Mouse (Mus musculus) activated CD4-positive, CD25-positive, alpha-beta regulatory T cell, adult 4 months (primary cell): Measurements from ENCODE around the gene Msrb2. TPM values are rescaled to one million over a fixed set of nuclear protein-coding genes. Genes with fewer than 3 reads are reported as not detected.
A peak's percentile ranks its signal among the peaks of the same experiment; 100 is the strongest.

ENCODE experiments used
- ATAC-seq: one replicate; pipeline ENCODE4 v1.8.0; 2017
- polyA plus RNA-seq, 2 experiments: library from polyadenylated mRNA; unstranded; fragments of 100-300 nt; shearing (Covaris generic); gene quantifications; one replicate each; pipeline ENCODE4 v1.2.1; 2017

The Msrb2 gene
- 10 to 100 TPM; 15.1 to 17.8 TPM for polyA plus RNA-seq

- ATAC-seq = peak; percentile 75
Observed at GRCm38 (mm10) chr2:19371390-19372158, at the start of gene Msrb2. Msrb2 (plus strand) TSS chr2:19371440.

GRCm38 (mm10) chr2:19322448-19322847 lies 48.8 kb upstream of the Msrb2 start:
- ATAC-seq = no peak

GRCm38 (mm10) chr2:19326376-19326775 lies 44.9 kb upstream of the Msrb2 start:
- ATAC-seq = no peak

DNA sequence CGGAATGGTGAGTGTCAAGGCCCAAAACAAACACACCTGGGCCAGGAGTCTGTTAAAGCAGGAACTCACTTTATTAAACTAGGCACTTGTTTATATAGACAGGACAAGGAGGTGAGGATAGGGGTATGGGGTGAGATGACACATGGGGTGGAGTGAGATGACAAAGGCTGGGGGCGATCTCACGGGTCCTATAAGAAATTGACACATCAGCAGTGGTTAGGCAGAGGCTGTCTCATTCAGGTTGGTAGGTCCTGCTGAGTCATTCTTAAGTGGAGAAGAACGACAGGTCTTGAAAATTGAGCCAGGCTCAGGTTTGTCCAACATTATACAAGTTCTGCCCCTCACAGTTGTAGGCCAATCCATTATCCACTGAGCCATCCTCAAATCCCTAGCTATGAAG lies 43.4 kb upstream of the Msrb2 start:
- ATAC-seq = no peak

- ATAC-seq = no peak
Observed at GRCm38 (mm10) chr2:19343901-19344635, 27.2 kb upstream of the Msrb2 start.

DNA sequence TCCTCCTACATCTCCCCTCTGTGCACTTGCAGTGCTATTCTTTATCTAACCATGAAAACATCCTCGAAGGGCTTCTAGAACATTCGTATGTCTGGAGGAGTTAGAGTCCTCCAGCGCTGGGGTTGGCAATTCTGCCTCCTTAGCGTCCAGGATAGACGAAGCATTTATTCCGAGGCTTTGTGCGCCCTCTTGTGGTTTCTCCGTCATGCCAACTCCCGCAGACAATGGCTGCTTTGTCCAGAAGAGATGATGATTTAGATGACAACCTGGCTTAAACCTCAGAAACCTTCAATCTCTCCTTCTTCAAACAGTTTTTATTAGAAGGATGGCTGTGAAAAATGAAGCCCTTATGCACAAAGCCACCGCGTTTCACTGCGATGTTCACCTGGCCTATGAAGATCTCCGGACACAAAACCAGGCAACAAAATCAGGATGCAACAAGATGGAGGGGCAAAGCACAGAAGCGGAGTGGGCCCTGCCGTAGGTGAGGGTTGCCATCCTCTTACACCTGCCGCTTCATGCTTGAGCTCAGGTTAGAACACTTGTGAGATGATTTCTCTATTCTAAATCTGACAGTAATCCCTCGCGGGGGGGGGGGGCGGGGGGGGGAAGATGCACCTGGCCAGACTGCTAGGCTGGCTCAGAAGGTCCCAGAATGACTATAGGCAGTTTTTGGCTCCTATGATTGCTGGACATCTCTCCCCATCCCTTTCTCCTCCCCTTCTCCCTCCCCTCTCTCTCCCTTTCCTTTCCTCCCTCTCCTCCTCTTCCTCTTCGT lies 26.4 kb upstream of the Msrb2 start:
- peak; percentile 65 for ATAC-seq

DNA sequence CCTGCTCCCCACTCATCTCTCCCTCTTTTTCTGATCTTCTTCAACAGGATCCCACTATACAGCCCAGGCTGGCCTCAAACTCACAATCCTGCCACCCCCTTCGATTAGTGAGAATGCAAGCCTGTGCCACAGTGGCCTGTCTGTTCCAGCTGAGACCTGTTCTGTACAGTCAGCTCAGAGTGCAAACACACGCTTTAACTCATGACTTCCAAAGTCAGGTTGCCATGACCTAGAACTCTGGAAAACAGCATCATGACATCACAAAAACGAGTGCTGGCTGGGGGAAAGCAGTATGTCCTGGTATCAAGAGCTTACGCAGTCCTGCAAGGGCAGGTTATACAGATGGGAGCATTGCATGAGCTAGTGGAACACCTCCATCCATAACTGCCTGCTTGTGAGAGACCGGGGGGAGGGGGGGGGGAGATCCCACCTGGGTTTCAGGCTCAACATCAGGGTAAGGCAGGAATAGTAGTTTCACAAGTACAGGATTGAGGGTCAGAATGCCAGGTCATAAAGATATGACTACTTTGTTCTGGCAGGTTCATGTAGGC lies 25.8 kb upstream of the Msrb2 start:
- ATAC-seq = no peak

- no peak for ATAC-seq
Observed at GRCm38 (mm10) chr2:19348454-19348853, 22.8 kb upstream of the Msrb2 start.

DNA sequence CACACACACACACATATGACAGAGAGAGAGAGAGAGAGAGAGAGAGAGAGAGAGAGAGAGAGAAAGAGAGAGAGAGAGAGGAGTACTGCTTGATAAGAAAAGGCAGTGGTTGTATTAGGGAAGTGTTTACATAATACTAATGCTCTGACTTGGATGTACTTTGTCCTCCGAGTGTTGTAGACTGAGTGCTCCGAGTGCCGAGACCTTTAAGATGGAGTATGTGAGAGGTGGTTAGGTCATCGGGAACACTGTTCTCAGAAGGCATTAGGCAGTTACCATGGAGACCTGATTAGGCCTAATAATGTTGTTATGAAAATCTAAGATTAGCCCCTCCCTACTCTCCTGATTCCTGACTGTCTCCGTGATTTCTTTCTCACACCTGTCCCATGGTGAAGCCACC lies 21.1 kb upstream of the Msrb2 start:
- no peak for ATAC-seq

- no peak for ATAC-seq
Observed at GRCm38 (mm10) chr2:19351615-19352253, 19.5 kb upstream of the Msrb2 start.

DNA sequence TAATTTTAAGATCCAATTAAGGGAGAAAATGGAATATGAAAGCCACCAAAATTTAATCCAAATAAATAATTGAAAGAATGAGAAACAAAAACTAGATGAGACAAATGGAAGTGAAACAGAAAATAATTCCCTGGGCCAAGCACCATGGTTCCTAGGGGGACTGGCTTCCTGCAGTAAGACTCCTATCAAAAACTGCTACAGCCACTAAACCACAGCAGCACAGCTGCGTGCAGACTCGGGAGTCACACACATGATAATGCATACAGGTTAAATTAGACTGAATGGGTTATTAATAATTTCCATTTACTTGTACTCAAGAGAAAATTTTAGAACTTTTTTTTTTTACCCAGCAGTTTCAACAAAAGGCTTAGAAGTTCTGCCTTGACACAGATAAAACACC lies 18.1 kb upstream of the Msrb2 start:
- no peak for ATAC-seq

GRCm38 (mm10) chr2:19362880-19363279 lies 8.4 kb upstream of the Msrb2 start:
- no peak for ATAC-seq

- no peak for ATAC-seq
Observed at GRCm38 (mm10) chr2:19366426-19366825, 4.8 kb upstream of the Msrb2 start.

GRCm38 (mm10) chr2:19367114-19367513 lies 4.1 kb upstream of the Msrb2 start:
- no peak for ATAC-seq

DNA sequence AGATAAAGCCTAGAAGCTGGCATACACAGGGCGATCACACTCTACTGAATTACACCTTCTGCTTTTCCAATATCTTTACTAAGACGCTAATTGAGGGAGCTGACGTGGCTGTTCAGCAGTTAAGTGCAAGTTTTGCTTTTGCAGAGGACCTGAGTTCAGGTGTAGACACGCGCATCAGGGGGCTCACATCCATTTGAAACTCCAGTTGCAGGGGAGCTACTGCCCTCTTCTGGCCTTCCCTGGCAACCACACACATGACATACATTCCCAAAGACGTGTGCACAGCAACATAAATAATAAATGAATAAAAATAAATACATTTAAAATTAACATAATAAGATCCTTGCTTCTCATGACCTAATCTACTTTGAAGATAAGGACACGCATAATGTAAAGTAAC lies 2.5 kb downstream of the Msrb2 start:
- no peak for ATAC-seq

GRCm38 (mm10) chr2:19380446-19380950 lies 9.3 kb downstream of the Msrb2 start:
- no peak for ATAC-seq

DNA sequence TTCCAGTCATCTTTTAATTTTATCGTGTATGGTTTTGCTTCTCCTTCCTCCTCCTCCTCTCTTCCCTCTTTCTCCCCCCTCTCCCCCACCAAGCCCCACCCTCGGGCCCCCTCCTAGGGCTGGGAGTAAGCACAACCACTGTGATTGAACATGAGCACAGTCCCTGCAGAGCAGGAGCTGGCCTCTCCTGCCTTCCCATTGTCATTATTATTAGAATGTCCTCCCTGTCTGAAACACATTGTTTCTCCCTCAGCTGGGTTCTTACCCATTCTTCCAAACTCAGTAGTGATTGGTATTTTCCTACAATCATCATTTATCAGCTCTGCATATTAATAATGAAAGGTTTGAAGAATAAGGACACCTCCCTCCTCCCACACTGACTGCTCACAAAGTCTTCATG lies 9.7 kb downstream of the Msrb2 start:
- no peak for ATAC-seq

DNA sequence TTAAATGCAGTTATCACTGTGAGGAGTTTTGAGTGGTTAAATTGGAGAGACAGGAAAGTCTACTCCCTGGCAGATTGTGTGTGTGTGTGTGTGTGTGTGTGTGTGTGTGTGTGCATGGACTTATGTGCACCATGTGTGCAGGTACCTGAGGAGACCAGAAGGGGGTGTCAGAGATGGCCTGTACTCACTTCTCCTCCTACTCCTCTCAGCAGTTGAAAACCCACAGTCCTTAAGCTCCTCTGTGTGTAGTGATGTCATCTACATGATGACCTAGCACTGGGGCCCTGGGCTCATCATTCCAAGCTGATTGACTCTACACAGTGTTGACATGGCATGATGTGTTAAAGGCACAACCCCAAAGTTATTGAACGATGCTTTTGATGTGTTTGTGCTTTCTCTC lies 11.0 kb downstream of the Msrb2 start:
- ATAC-seq = no peak

DNA sequence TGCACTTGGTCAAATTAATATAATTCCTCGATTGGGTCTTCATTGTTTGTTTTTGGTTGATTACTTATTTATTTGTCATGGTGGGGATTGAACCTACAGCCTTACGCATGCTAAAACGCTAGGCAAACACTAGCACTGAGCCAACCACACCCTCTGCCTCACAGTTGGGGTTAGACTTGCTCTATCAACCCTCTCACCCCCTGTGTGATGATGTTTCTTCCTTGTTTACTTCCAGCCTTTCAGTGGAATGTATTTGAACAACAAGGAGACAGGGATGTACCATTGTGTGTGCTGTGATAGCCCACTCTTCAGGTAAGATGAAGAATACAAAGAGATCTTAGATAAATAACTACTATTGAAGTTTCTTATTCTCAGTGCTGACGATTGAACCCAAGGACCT lies 11.8 kb downstream of the Msrb2 start:
- ATAC-seq = no peak

GRCm38 (mm10) chr2:19385772-19386171 lies 14.5 kb downstream of the Msrb2 start:
- no peak for ATAC-seq

DNA sequence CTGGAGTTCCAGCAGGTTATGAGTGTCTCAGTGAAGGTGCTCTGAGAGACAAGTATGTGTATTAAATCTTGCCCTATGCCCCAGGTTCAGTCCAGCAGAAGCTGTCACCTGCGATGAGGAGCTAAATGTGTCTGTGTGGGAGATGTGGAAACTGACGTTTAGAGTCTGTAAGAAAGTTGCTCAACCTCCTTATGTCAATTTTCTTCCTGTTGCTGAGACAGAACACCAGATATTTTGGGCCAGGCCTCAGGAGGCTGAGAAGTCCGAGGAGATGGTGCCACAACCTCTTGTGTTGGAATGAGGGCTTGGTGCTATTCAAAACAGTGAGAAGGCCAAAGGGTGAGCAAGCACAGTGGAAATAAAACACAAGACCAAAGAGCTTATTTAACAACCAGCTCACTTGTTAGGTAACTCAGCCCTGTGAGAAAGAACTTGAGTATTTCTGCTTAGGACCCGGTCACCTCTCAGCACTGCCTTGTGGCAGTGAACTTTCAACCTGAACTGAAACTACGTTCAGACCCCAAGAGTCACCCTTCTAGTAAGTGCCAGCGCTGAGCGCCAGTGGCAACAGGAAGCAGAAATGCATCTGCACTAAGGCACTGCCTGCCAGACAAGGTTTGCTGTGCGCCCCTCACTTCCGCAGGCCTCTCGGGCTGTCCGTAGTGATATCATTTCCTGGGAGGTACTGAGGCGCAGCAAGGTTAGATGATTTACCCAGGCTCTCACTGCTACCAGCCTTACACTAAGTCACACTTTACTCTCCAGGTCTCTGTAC lies 17.3 kb downstream of the Msrb2 start:
- ATAC-seq = peak; percentile 99
